Mouse (Mus musculus): ENCODE data around the gene Olfm1.

- TF ChIP-seq TCF12 (IDR thresholded peaks at IDR 0.05; ENCODE audit: low read depth, low read length) (no peak), CTCF (conservative IDR thresholded peaks at IDR 0.05 in 1 of 2, IDR thresholded peaks at IDR 0.05 in 1 of 2; ENCODE audit: low read depth in 2 of 2, low read length in 2 of 2) (no peak), JUND (conservative IDR thresholded peaks at IDR 0.05; ENCODE audit: low read depth, low read length) (no peak), MAZ (IDR thresholded peaks at IDR 0.05; ENCODE audit: low read depth, low read length) (no peak)
These were observed 18.4 kb upstream of the Olfm1 start for GRCm38 (mm10) chr2:28174441-28174840.
